Mouse (Mus musculus): ENCODE results near the gene Il5.

DNA sequence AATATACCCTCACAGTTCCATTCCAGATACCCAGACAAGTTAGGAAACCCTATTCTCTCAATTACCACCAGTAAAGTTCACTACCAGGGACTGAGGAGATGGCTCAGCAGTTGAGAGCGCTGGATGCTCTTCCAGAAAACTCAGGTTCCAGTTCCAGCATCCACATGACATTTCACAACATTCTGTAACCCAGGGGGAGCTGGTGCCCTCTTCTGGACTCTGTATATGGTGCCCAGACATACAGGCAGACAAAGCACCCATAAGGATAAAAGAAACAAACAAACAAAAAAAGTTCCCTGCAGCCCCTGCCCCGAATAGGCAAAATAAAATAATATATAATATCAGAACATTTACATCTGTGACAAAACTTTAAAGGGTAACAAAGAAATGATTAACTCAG lies 13.8 kb downstream of the Il5 start:
- TF ChIP-seq CTCF (IDR thresholded peaks at IDR 0.05; ENCODE audit: borderline replicate concordance, extremely low read depth, insufficient read depth, insufficient read length) (no peak), POLR2A (IDR thresholded peaks at IDR 0.05; ENCODE audit: borderline replicate concordance, extremely low read depth, insufficient read depth, insufficient read length, poor library complexity, severe bottlenecking) (no peak)

Measured in brain, embryonic 14.5 days (tissue).